Mouse (Mus musculus): ENCODE measurements at regions not wholly inside any gene's neighbourhood (a gene's known extent, or its start where the extent isn't known, plus 50 kb on each side); places are given as distances from the start of the nearest gene placed in this dataset.
"Not testable (repeated sequence)": the region's sequence is repeated elsewhere in the genome, so short reads cannot be mapped to it uniquely, and the experiment has no call there.

- ATAC-seq (ENCODE audit: low FRiP score): no peak
Observed at GRCm38 (mm10) chrX:50619919-50620318, 191.6 kb upstream of the Olfr1324 start.

GRCm38 (mm10) chrX:50618936-50619335 is 190.6 kb upstream of the Olfr1324 start:
- no peaks in the 10 kb centered on the region for H3K4me1 ChIP-seq
- H3K9me3 ChIP-seq (replicated peaks): no peaks in the 10 kb centered on the region
- H3K27ac ChIP-seq (replicated peaks): no peak overlapping the region
- no peaks in the 10 kb centered on the region; the same call in 1 of the 2 replicates for H3K36me3 ChIP-seq
- WGBS: 85% methylated on average over 4 of the region's 4 CpGs
- H3K27me3 ChIP-seq (replicated peaks): no peaks in the 10 kb centered on the region
- no peak overlapping the region for H3K4me2 ChIP-seq
- no peak overlapping the region for H3K9ac ChIP-seq (replicated peaks)
- no peak for ATAC-seq (ENCODE audit: low FRiP score)
- no peak overlapping the region for H3K4me3 ChIP-seq (replicated peaks)

More at GRCm38 (mm10) chrX:50619919-50620318, 191.6 kb upstream of the Olfr1324 start:
- H3K27ac ChIP-seq (replicated peaks): peak overlapping the region; percentile 67; the same call in 1 of the 2 replicates
- WGBS: 60% methylated on average over 9 of the region's 9 CpGs
- no peak overlapping the region for H3K9ac ChIP-seq (replicated peaks)
- H3K4me2 ChIP-seq: no peak overlapping the region
- H3K9me3 ChIP-seq (replicated peaks): no peaks in the 10 kb centered on the region
- H3K36me3 ChIP-seq: no peaks in the 10 kb centered on the region; the same call in 1 of the 2 replicates
- H3K4me3 ChIP-seq (replicated peaks): no peak overlapping the region
- H3K27me3 ChIP-seq (replicated peaks): no peaks in the 10 kb centered on the region
- no peaks in the 10 kb centered on the region for H3K4me1 ChIP-seq

GRCm38 (mm10) chrX:50616920-50617319 is 188.6 kb upstream of the Olfr1324 start:
- not testable (repeated sequence) for H3K27me3 ChIP-seq (replicated peaks); ATAC-seq (ENCODE audit: low FRiP score); H3K9me3 ChIP-seq (replicated peaks); H3K36me3 ChIP-seq; H3K4me1 ChIP-seq; H3K9ac ChIP-seq (replicated peaks); H3K4me3 ChIP-seq (replicated peaks)
- Histone ChIP-seq H3K27ac (replicated peaks) (peak overlapping the region; percentile 65; the same call in 1 of the 2 replicates), H3K4me2 (peak overlapping the region; percentile 15; the same call in 1 of the 2 replicates)
- 72% methylated on average over 8 of the region's 8 CpGs for WGBS

- not testable (repeated sequence) for H3K4me1 ChIP-seq; H3K36me3 ChIP-seq; H3K9ac ChIP-seq (replicated peaks); H3K27me3 ChIP-seq (replicated peaks); H3K9me3 ChIP-seq (replicated peaks)
- Histone ChIP-seq H3K4me3 (replicated peaks) (peak overlapping the region; percentile 21), H3K27ac (replicated peaks) (peak overlapping the region; percentile 75), H3K4me2 (peak overlapping the region; percentile 44)
- peak; percentile 31; the same call in 1 of the 2 replicates for ATAC-seq (ENCODE audit: low FRiP score)
- 73% methylated on average over 3 of the region's 3 CpGs for WGBS
Observed at GRCm38 (mm10) chrX:50614874-50615273, 186.6 kb upstream of the Olfr1324 start.

- H3K27ac ChIP-seq (replicated peaks): peak overlapping the region; percentile 75
- H3K9ac ChIP-seq (replicated peaks); H3K4me1 ChIP-seq; H3K9me3 ChIP-seq (replicated peaks); H3K27me3 ChIP-seq (replicated peaks); H3K36me3 ChIP-seq; ATAC-seq (ENCODE audit: low FRiP score): not testable (repeated sequence)
- 63% methylated on average over 6 of the region's 6 CpGs for WGBS
- peak overlapping the region; percentile 21 for H3K4me3 ChIP-seq (replicated peaks)
- peak overlapping the region; percentile 44 for H3K4me2 ChIP-seq
Observed at GRCm38 (mm10) chrX:50614367-50614766, 186.1 kb upstream of the Olfr1324 start.

GRCm38 (mm10) chrX:50611765-50612591 is 183.7 kb upstream of the Olfr1324 start:
- Histone ChIP-seq H3K9me3 (replicated peaks) (no peaks in the 10 kb centered on the region), H3K4me3 (replicated peaks) (peak overlapping the region; percentile 30), H3K4me2 (peak overlapping the region; percentile 39), H3K4me1 (0 out of 2 replicates have a peak, but pooled peaks cover 3% of the 10 kb centered on the region), H3K9ac (replicated peaks) (0 out of 2 replicates have a peak overlapping the region, but pooled peaks have one; percentile 7), H3K36me3 (no peaks in the 10 kb centered on the region), H3K27me3 (replicated peaks) (no peaks in the 10 kb centered on the region), H3K27ac (replicated peaks) (peak overlapping the region; percentile 81)
- 69% methylated on average over 9 of the region's 9 CpGs for WGBS
- ATAC-seq (ENCODE audit: low FRiP score): peak; percentile 70

- H3K27ac ChIP-seq (replicated peaks); H3K27me3 ChIP-seq (replicated peaks); H3K4me3 ChIP-seq (replicated peaks); ATAC-seq (ENCODE audit: low FRiP score); H3K9ac ChIP-seq (replicated peaks); H3K4me2 ChIP-seq; H3K9me3 ChIP-seq (replicated peaks); H3K4me1 ChIP-seq; H3K36me3 ChIP-seq: not testable (repeated sequence)
- 82% methylated on average over 6 of the region's 6 CpGs for WGBS
Observed at GRCm38 (mm10) chrX:50608141-50608540, 179.8 kb upstream of the Olfr1324 start.

- 0 out of 2 replicates have a peak, but pooled peaks cover 1% of the 10 kb centered on the region for H3K4me1 ChIP-seq
- no peaks in the 10 kb centered on the region for H3K27me3 ChIP-seq (replicated peaks)
- H3K4me2 ChIP-seq: no peak overlapping the region
- ATAC-seq (ENCODE audit: low FRiP score): no peak
- 74% methylated on average over 7 of the region's 7 CpGs for WGBS
- no peak overlapping the region for H3K4me3 ChIP-seq (replicated peaks)
- H3K9me3 ChIP-seq (replicated peaks): no peaks in the 10 kb centered on the region
- H3K27ac ChIP-seq (replicated peaks): no peak overlapping the region
- no peak overlapping the region for H3K9ac ChIP-seq (replicated peaks)
- H3K36me3 ChIP-seq: no peaks in the 10 kb centered on the region
Observed at GRCm38 (mm10) chrX:50607636-50608035, 179.3 kb upstream of the Olfr1324 start.

GRCm38 (mm10) chrX:50605517-50605916 is 177.2 kb upstream of the Olfr1324 start:
- H3K4me2 ChIP-seq: peak overlapping the region; percentile 28; the same call in 1 of the 2 replicates
- H3K27ac ChIP-seq (replicated peaks): not testable (repeated sequence)

GRCm38 (mm10) chrX:50604995-50605394 is 176.7 kb upstream of the Olfr1324 start:
- not testable (repeated sequence) for H3K27me3 ChIP-seq (replicated peaks); ATAC-seq (ENCODE audit: low FRiP score); H3K9me3 ChIP-seq (replicated peaks); H3K4me1 ChIP-seq; H3K9ac ChIP-seq (replicated peaks); H3K27ac ChIP-seq (replicated peaks); H3K36me3 ChIP-seq
- H3K4me2 ChIP-seq: peak overlapping the region; percentile 28; the same call in 1 of the 2 replicates
- H3K4me3 ChIP-seq (replicated peaks): 0 out of 2 replicates have a peak overlapping the region, but pooled peaks have one; percentile 8
- 64% methylated on average over 4 of the region's 4 CpGs for WGBS

More at GRCm38 (mm10) chrX:50605517-50605916, 177.2 kb upstream of the Olfr1324 start:
- not testable (repeated sequence) for H3K36me3 ChIP-seq; H3K9ac ChIP-seq (replicated peaks); H3K27me3 ChIP-seq (replicated peaks); H3K4me1 ChIP-seq; H3K9me3 ChIP-seq (replicated peaks)
- 0 out of 2 replicates have a peak overlapping the region, but pooled peaks have one; percentile 8 for H3K4me3 ChIP-seq (replicated peaks)
- 73% methylated on average over 2 of the region's 2 CpGs for WGBS
- ATAC-seq (ENCODE audit: low FRiP score): peak; percentile 79

GRCm38 (mm10) chrX:50602881-50603280 is 174.6 kb upstream of the Olfr1324 start:
- not testable (repeated sequence) for H3K36me3 ChIP-seq; H3K9me3 ChIP-seq (replicated peaks); H3K9ac ChIP-seq (replicated peaks); H3K27me3 ChIP-seq (replicated peaks); H3K4me1 ChIP-seq
- 64% methylated on average over 3 of the region's 3 CpGs for WGBS
- ATAC-seq (ENCODE audit: low FRiP score): peak; percentile 45; the same call in 1 of the 2 replicates
- peak overlapping the region; percentile 48 for H3K4me2 ChIP-seq
- peak overlapping the region; percentile 28 for H3K4me3 ChIP-seq (replicated peaks)
- peak overlapping the region; percentile 78 for H3K27ac ChIP-seq (replicated peaks)

GRCm38 (mm10) chrX:50602461-50602875 is 174.2 kb upstream of the Olfr1324 start:
- H3K36me3 ChIP-seq; H3K9me3 ChIP-seq (replicated peaks); H3K9ac ChIP-seq (replicated peaks); H3K27me3 ChIP-seq (replicated peaks); H3K4me1 ChIP-seq: not testable (repeated sequence)
- peak overlapping the region; percentile 48 for H3K4me2 ChIP-seq
- peak; percentile 45; the same call in 1 of the 2 replicates for ATAC-seq (ENCODE audit: low FRiP score)
- 55% methylated on average over 9 of the region's 9 CpGs for WGBS
- H3K4me3 ChIP-seq (replicated peaks): peak overlapping the region; percentile 28
- H3K27ac ChIP-seq (replicated peaks): peak overlapping the region; percentile 78
